Mouse (Mus musculus) bone marrow macrophage, adult 2 months (primary cell): Measurements from ENCODE around the gene Ankrd54. TPM values are rescaled to one million over a fixed set of nuclear protein-coding genes. Genes with fewer than 3 reads are reported as not detected.
A peak's percentile ranks its signal among the peaks of the same experiment; 100 is the strongest.

Source experiments
- H3K27ac ChIP-seq: 2 replicates; pipeline ENCODE4 v1.5.1; 2012; ENCODE audit warnings: low read depth, low read length; ENCODE audit not compliant: insufficient read depth
- H3K4me1 ChIP-seq: 2 replicates; pipeline ENCODE4 v1.6.1; 2012; ENCODE audit warnings: low read length; ENCODE audit not compliant: control insufficient read depth, insufficient read depth
- H3K4me3 ChIP-seq: 2 replicates; pipeline ENCODE4 v1.5.1; 2012; ENCODE audit warnings: mild to moderate bottlenecking, low read length, moderate library complexity; ENCODE audit not compliant: insufficient read depth
- CTCF ChIP-seq: IDR thresholded peaks from 2 replicates; pipeline ENCODE4 v1.5.1; 2012; ENCODE audit warnings: low read depth, mild to moderate bottlenecking, low read length, moderate library complexity
- POLR2A ChIP-seq: IDR thresholded peaks from 2 replicates; pipeline ENCODE4 v1.6.1; 2012; ENCODE audit warnings: mild to moderate bottlenecking, low read depth, low read length, borderline replicate concordance
- polyA plus RNA-seq: library from polyadenylated mRNA; stranded (reverse); fragments of >200 nt; gene quantifications from 2 replicates; pipeline ENCODE4 v1.2.4, GENCODE M21; 2012; ENCODE audit not compliant: missing spikeins, insufficient read depth, insufficient read length

The Ankrd54 gene
- polyA plus RNA-seq = 14.0 TPM in 2 replicates

GRCm38 (mm10) chr15:79062376-79063159 lies at the start of gene Ankrd54:
Gene Ankrd54, minus strand, starts transcription at chr15:79062893.
- H3K27ac ChIP-seq = peak within 1 kb of the TSS; percentile 21
- TF ChIP-seq CTCF (no peak), POLR2A (no peak)
- peak within 1 kb of the TSS; percentile 84 for H3K4me3 ChIP-seq
- peaks cover 5% of the 10 kb centered on the region for H3K4me1 ChIP-seq

GRCm38 (mm10) chr15:79111774-79112173 lies 49.1 kb upstream of the Ankrd54 start:
- H3K4me1 ChIP-seq = peaks cover 26% of the 10 kb centered on the region
- no peak for TF ChIP-seq POLR2A
- H3K27ac ChIP-seq = no peak overlapping the region
- H3K4me3 ChIP-seq = no peak overlapping the region

DNA sequence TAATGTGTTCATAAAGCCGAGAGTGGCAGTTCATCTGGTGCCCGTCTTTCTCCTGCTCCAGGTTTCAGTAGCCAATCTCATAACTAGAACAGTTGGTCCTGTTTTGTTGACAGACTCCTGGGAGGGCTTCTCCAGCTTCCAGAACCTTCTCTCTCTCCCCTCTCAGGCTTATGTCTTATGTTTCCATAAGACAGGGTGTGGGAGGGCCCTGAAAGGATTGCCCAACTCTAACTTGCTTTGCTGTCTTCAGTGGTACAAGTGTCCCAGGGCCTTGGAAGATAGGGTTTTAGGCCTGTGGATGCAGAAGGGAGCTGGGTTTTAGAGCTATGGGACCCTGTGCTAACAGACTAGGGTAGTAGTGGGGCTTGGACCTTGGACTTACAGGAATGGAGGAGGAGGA lies 47.8 kb upstream of the Ankrd54 start:
- TF ChIP-seq CTCF (no peak), POLR2A (no peak)
- no peak overlapping the region; the same call in 1 of the 2 replicates for H3K4me3 ChIP-seq
- peaks cover 26% of the 10 kb centered on the region for H3K4me1 ChIP-seq
- H3K27ac ChIP-seq = no peak overlapping the region

DNA sequence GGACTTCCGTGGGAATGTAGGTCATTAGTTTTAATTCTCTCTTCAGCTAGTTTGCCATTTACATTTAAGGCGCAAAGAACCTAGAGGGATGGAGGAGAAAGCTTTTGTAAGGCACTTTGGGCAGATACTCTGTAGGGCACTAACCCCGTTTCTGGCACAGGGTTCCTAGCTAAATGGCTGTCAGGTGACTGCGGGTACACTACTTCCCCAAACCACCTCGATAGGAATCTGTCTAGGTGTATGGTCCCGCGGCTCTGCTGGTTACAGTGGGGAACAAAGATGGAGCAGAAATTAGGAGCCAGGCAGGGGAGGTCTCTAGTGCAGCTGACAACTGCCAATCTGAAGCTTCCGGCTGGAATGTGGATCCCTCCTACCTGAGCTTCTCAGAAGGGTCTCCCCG lies 47.3 kb upstream of the Ankrd54 start:
- Histone ChIP-seq H3K4me3 (peak overlapping the region; percentile 95), H3K27ac (no peak overlapping the region), H3K4me1 (peaks cover 26% of the 10 kb centered on the region)
- TF ChIP-seq POLR2A (no peak), CTCF (no peak)

- peak overlapping the region; percentile 95 for H3K4me3 ChIP-seq
- TF ChIP-seq CTCF = no peak
- TF ChIP-seq POLR2A = no peak
- peak overlapping the region; percentile 58 for H3K27ac ChIP-seq
- peaks cover 26% of the 10 kb centered on the region for H3K4me1 ChIP-seq
These were observed 46.7 kb upstream of the Ankrd54 start for GRCm38 (mm10) chr15:79109321-79109934.

DNA sequence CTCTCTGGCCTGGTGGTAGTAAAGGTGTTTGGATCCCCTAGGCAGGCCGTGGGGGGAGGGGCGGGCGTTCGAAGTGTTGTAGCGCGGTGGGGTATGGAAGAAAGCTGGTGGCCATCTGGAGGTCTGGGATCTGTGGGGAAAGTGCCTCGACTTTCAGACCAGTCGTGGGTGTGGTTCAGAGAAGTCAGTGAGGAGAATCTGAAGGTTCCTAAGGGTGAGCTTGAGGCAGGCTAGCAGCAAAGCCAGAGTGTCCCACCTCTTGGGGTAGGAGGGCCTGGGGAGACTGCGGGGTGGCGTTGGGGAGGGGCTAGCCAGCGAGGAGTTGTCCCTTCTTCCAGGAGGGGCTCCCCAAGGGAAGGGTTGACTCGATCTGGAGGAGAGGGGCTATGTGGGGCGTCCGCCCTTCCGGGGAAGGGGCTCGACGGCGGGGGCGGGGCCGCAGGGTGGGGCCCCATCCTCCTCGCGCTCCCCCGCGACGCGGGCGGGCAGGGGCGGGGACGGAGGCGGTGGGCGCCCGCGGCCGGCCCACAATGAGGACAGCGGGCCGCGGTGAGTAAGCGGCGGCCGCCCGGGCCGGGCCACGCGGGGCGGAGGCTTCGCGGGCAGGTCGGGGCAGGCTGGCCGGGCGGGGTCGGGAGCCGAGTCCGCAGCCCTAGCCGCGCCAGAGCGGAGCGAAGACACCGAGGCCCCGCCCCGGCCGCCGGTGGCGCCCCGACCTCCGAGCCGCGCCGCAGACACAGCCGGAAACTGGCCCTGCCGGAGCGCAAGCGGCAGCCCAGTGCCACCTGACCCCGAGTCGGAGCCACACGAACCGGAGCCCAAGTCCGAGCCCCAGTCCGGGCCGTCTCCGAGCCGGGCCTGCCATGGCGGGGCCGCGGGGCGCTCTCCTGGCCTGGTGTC lies 46.0 kb upstream of the Ankrd54 start, which contains the start of gene Micall1:
Micall1 (plus strand) TSS at position 478 of the 900 bp plus-strand sequence.
- Histone ChIP-seq H3K27ac (peak within 1 kb of the TSS; percentile 58), H3K4me3 (peak within 1 kb of the TSS; percentile 95), H3K4me1 (peaks cover 26% of the 10 kb centered on the region)
- TF ChIP-seq CTCF (no peak), POLR2A (no peak)

DNA sequence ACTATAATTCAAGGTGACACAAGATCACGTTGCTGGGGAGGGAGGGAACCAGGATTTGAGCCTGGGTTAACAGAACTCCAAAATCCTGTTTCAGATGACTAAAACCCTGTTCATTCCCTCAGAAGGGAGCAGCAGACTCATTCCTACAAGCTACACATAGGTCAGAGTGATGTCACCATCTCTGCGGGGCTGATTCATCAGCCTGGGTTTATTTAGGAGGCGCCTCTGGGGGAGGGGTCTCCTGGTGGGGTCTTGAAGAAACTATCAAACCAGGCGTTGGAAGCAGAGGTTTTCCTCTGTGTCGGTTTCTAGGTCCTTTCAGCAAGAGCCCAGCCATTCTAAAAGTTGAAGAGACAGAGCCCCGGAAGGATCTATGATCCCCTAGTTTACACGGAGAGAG lies 45.3 kb upstream of the Ankrd54 start:
- H3K27ac ChIP-seq = peak overlapping the region; percentile 38
- H3K4me3 ChIP-seq = peak overlapping the region; percentile 95
- TF ChIP-seq POLR2A (no peak; the same call in 1 of the 2 replicates), CTCF (0 out of 2 replicates have a peak, but pooled peaks have one; percentile 11)
- H3K4me1 ChIP-seq = peaks cover 26% of the 10 kb centered on the region

DNA sequence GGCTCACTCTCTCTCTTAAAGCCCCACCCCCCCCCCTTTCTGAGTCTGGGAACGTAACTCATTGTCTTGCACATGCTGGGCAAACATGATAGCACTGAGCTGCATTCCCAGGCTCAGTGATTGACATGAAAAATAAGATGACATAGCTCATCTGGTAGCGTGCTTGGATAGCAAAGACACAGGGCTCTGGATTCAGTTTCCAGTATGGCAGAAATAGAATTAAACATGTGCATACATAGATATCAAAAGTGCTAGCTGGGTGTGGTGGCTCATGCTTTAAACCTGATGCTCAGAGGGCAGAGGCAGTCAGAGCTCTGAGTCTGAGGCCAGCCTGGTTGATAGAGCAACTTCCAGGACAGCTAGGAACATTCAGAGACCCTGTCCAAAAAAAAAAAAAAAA lies 43.1 kb upstream of the Ankrd54 start:
- H3K27ac ChIP-seq = no peak overlapping the region
- H3K4me1 ChIP-seq = peaks cover 21% of the 10 kb centered on the region
- TF ChIP-seq CTCF = no peak
- TF ChIP-seq POLR2A = no peak
- H3K4me3 ChIP-seq = no peak overlapping the region

DNA sequence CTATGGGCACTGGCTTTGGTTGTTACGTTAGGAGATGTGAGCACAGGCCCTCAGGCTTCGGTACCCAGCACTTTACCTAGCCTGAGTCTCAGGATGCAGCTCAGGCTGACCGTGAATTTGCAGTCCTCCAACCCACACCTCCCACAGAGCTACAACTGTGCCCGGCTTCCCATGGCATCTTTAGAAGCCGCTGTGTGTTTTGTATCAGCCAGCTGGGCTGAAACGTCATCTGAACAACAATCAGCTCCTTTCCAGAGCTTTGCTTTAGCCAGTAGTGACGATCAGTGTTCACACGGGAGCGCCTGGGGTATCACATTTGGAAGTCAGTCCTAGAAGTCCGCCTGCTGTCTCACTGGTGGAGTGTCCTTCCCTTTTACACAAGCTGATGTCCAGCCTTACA lies 40.6 kb upstream of the Ankrd54 start:
- Histone ChIP-seq H3K4me1 (peaks cover 9% of the 10 kb centered on the region), H3K4me3 (no peak overlapping the region), H3K27ac (no peak overlapping the region)
- TF ChIP-seq CTCF (no peak), POLR2A (no peak)
